Mouse (Mus musculus) cerebellum, adult 2 months (tissue): Measurements from ENCODE around the gene Mgat4e. TPM values are rescaled to one million over a fixed set of nuclear protein-coding genes. Genes with fewer than 3 reads are reported as not detected.
A peak's percentile ranks its signal among the peaks of the same experiment; 100 is the strongest.

Experiments used
- DNase-seq, 2 experiments: peaks; one replicate each; pipeline ENCODE4 v3.0.0; 2021
- H3K27ac ChIP-seq: fragments of 200-500 bp; 2 replicates; pipeline ENCODE4 v1.5.1; 2012; ENCODE audit warnings: low read length, control low read depth, inconsistent platforms; ENCODE audit not compliant: insufficient read depth
- H3K27me3 ChIP-seq: fragments of 200-500 bp; 2 replicates; pipeline ENCODE4 v1.6.1; 2012; ENCODE audit warnings: inconsistent platforms, mild to moderate bottlenecking, low read length, moderate library complexity; ENCODE audit not compliant: control insufficient read depth, insufficient read depth
- H3K4me1 ChIP-seq: fragments of 200-500 bp; 2 replicates; pipeline ENCODE4 v1.6.1; 2011; ENCODE audit warnings: low read length; ENCODE audit not compliant: control insufficient read depth, insufficient read depth
- H3K4me3 ChIP-seq: fragments of 200-500 bp; replicated peaks from 2 replicates; pipeline ENCODE3; 2011; ENCODE audit warnings: mild to moderate bottlenecking, low read depth, low read length, control low read depth; ENCODE audit not compliant: insufficient read depth
- CTCF ChIP-seq: fragments of 200-500 bp; IDR thresholded peaks from 2 replicates; pipeline ENCODE4 v1.5.1; 2011; ENCODE audit warnings: low read depth, mild to moderate bottlenecking, control low read depth, low read length, moderate library complexity, borderline replicate concordance; ENCODE audit not compliant: insufficient read depth
- POLR2A ChIP-seq: fragments of 200-500 bp; IDR thresholded peaks from 2 replicates; pipeline ENCODE4 v1.6.1; 2011; ENCODE audit warnings: low read length, control low read depth, borderline replicate concordance; ENCODE audit not compliant: insufficient read depth
- WGBS: fragments of 180-500 bp; shearing (Covaris S2); methylation state at CpG from one replicate; pipeline ENCODE4 v1.1.7; 2018; 5-methylcytosine and 5-hydroxymethylcytosine counted together
- polyA plus RNA-seq: library from polyadenylated mRNA; depleted of rRNA; stranded (reverse); fragments of >200 nt; gene quantifications from 2 replicates; pipeline ENCODE4 v1.2.3, GENCODE M21; 2012

Gene Mgat4e
- polyA plus RNA-seq, 1 experiment: not detected

- TF ChIP-seq CTCF (no peak), POLR2A (no peak)
- H3K27me3 ChIP-seq: no peaks in the 10 kb centered on the region
- H3K27ac ChIP-seq: no peak overlapping the region
- peaks cover 11% of the 10 kb centered on the region for H3K4me1 ChIP-seq
- no peak overlapping the region for H3K4me3 ChIP-seq
- DNase-seq: no peak
- WGBS: 68% methylated on average over 5 of the region's 5 CpGs
Measured at GRCm38 (mm10) chr1:134573932-134574315, 24.4 kb upstream of the Mgat4e start.

- Histone ChIP-seq H3K27ac (no peak overlapping the region), H3K4me1 (peaks cover 11% of the 10 kb centered on the region), H3K4me3 (no peak overlapping the region), H3K27me3 (no peaks in the 10 kb centered on the region)
- TF ChIP-seq POLR2A: no peak
- DNase-seq: no peak
- WGBS: 78% methylated on average over 1 of the region's 1 CpGs
Measured at GRCm38 (mm10) chr1:134573300-134573931, 23.9 kb upstream of the Mgat4e start.

GRCm38 (mm10) chr1:134570631-134571030, 21.1 kb upstream of the Mgat4e start:
- H3K27ac ChIP-seq: no peak overlapping the region
- H3K4me1 ChIP-seq: peaks cover 5% of the 10 kb centered on the region; the same call in 1 of the 2 replicates
- no peak overlapping the region for H3K4me3 ChIP-seq
- no peak for DNase-seq
- 40% methylated on average over 3 of the region's 3 CpGs for WGBS
- TF ChIP-seq CTCF (no peak), POLR2A (no peak)
- H3K27me3 ChIP-seq: no peaks in the 10 kb centered on the region

DNA sequence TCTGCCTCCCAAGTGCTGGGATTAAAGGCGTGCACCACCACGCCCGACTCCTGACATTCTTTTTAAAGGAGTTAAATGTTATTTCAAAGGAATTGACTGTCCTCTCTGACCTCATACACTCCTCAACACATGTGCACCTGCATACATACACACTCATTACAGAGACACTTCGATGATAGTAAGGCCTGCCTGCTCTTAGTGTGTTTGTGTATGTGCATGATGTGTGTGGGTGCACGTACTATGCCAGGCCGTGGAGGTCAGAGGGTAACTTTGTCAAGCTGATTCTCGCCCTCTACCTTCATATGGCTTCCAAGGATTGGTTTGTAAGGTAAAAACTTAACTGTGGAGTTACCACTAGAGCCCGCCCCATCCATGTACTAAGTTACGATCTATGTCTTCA, 20.7 kb upstream of the Mgat4e start:
- no peak for TF ChIP-seq POLR2A
- no peak overlapping the region for H3K27ac ChIP-seq
- peaks cover 5% of the 10 kb centered on the region; the same call in 1 of the 2 replicates for H3K4me1 ChIP-seq
- H3K4me3 ChIP-seq: no peak overlapping the region
- WGBS: 95% methylated on average over 9 of the region's 9 CpGs
- no peak for DNase-seq
- no peaks in the 10 kb centered on the region for H3K27me3 ChIP-seq

- no peak for TF ChIP-seq CTCF
- no peak for TF ChIP-seq POLR2A
- H3K4me3 ChIP-seq: no peak overlapping the region
- no peak for DNase-seq
- H3K27ac ChIP-seq: no peak overlapping the region
- 69% methylated on average over 1 of the region's 1 CpGs for WGBS
- H3K27me3 ChIP-seq: no peaks in the 10 kb centered on the region
- peaks cover 5% of the 10 kb centered on the region; the same call in 1 of the 2 replicates for H3K4me1 ChIP-seq
Measured at GRCm38 (mm10) chr1:134567511-134567910, 18.0 kb upstream of the Mgat4e start.

DNA sequence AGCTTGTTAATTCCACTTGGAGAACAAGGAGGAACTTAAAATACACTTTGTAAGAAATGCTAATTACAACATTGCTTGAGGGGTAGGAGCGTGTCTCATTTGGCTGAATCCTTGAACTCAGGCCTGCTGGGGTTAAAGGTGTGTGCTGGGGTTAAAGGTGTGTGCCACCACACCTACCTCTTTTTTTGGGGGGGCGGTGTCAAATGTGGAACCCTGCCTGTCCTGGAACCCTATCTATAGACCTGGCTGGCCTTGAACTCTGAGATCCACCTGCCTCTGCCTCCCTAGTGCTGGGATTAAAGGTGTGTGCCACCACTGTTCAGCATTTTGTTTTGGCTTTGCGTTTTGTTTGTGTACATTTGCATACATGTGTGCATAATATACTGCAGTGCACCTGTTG, 14.2 kb upstream of the Mgat4e start:
- Histone ChIP-seq H3K4me3 (no peak overlapping the region), H3K27ac (no peak overlapping the region), H3K4me1 (no peaks in the 10 kb centered on the region; the same call in 1 of the 2 replicates), H3K27me3 (no peaks in the 10 kb centered on the region)
- 90% methylated on average over 3 of the region's 3 CpGs for WGBS
- TF ChIP-seq CTCF (no peak), POLR2A (no peak)
- no peak for DNase-seq

DNA sequence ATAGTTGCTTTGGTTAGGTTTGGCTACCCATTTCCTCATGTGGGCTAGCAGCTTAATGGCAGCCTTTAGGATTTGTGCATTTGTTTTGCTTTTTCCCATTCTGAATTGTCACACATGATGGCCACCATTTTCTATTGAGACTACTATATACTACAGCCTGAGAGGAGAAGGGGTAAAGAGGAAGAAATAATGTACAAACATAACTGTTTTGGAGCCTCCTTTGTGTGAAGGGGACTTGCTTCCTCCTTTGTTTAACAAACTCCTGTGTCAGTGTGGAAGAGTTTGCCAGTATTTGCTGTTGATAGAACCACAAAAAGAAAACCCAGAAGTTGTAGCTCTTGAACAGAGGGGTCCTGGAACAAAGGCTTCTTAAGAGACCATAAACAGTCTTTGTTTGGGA, 13.0 kb upstream of the Mgat4e start:
- Histone ChIP-seq H3K4me3 (no peak overlapping the region), H3K27me3 (no peaks in the 10 kb centered on the region), H3K27ac (no peak overlapping the region), H3K4me1 (no peaks in the 10 kb centered on the region; the same call in 1 of the 2 replicates)
- TF ChIP-seq POLR2A (no peak), CTCF (no peak)
- DNase-seq: no peak

DNA sequence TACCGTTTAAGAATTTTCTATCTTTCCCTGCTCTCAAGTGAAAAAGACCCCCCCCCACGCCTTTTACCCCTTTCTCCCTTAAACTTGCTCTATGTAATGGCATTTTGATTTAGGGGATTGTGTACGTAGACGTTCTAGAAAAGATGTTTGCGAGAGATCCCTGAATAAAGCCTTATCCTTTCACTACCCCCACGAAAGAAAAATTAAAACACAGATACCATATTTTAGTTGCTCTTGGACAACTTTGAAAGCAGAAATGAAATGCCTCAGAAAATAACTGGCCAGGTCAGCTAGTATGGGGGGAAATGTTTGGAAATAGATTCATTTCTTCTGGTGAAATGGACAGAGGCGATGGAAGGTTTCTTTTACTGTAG, 12.3 kb upstream of the Mgat4e start:
- H3K27me3 ChIP-seq: no peaks in the 10 kb centered on the region
- 7% methylated on average over 7 of the region's 7 CpGs for WGBS
- DNase-seq: no peak
- H3K4me3 ChIP-seq: peak overlapping the region; percentile 68
- no peak overlapping the region for H3K27ac ChIP-seq
- no peaks in the 10 kb centered on the region; the same call in 1 of the 2 replicates for H3K4me1 ChIP-seq
- TF ChIP-seq POLR2A (no peak), CTCF (no peak)
